Mouse (Mus musculus): ENCODE measurements around the gene Acot2. TPM values are rescaled to one million over a fixed set of nuclear protein-coding genes. Genes with fewer than 3 reads are reported as not detected.
A peak's percentile ranks its signal among the peaks of the same experiment; 100 is the strongest.

The Acot2 gene
- polyA plus RNA-seq, 1 experiment, result 4.5 TPM

GRCm38 (mm10) chr12:83951711-83952575 lies 35.7 kb upstream of the Acot2 start:
- TF ChIP-seq CTCF (IDR thresholded peaks at IDR 0.05; ENCODE audit: borderline replicate concordance, extremely low read depth, insufficient read depth, insufficient read length), result no peak
- TF ChIP-seq POLR2A (IDR thresholded peaks at IDR 0.05; ENCODE audit: borderline replicate concordance, extremely low read depth, insufficient read depth, insufficient read length, poor library complexity, severe bottlenecking), result no peak

GRCm38 (mm10) chr12:83958278-83958677 lies 29.4 kb upstream of the Acot2 start:
- TF ChIP-seq POLR2A (IDR thresholded peaks at IDR 0.05; ENCODE audit: borderline replicate concordance, extremely low read depth, insufficient read depth, insufficient read length, poor library complexity, severe bottlenecking), result no peak
- TF ChIP-seq CTCF (IDR thresholded peaks at IDR 0.05; ENCODE audit: borderline replicate concordance, extremely low read depth, insufficient read depth, insufficient read length), result no peak

More at GRCm38 (mm10) chr12:83951711-83952575, 35.7 kb upstream of the Acot2 start:
- DNase-seq (ENCODE audit: low read depth), result no peak

GRCm38 (mm10) chr12:83965235-83965634 lies 22.4 kb upstream of the Acot2 start:
- DNase-seq (ENCODE audit: low read depth), result no peak

More at GRCm38 (mm10) chr12:83958278-83958677, 29.4 kb upstream of the Acot2 start:
- no peak for DNase-seq (ENCODE audit: low read depth)

GRCm38 (mm10) chr12:83972117-83972516 lies 15.5 kb upstream of the Acot2 start:
- TF ChIP-seq POLR2A (IDR thresholded peaks at IDR 0.05; ENCODE audit: borderline replicate concordance, extremely low read depth, insufficient read depth, insufficient read length, poor library complexity, severe bottlenecking) (no peak), CTCF (IDR thresholded peaks at IDR 0.05; ENCODE audit: borderline replicate concordance, extremely low read depth, insufficient read depth, insufficient read length) (peak; percentile 59)
- DNase-seq (ENCODE audit: low read depth), result peak; percentile 64

More at GRCm38 (mm10) chr12:83965235-83965634, 22.4 kb upstream of the Acot2 start:
- no peak for TF ChIP-seq CTCF (IDR thresholded peaks at IDR 0.05; ENCODE audit: borderline replicate concordance, extremely low read depth, insufficient read depth, insufficient read length)
- TF ChIP-seq POLR2A (IDR thresholded peaks at IDR 0.05; ENCODE audit: borderline replicate concordance, extremely low read depth, insufficient read depth, insufficient read length, poor library complexity, severe bottlenecking), result no peak

DNA sequence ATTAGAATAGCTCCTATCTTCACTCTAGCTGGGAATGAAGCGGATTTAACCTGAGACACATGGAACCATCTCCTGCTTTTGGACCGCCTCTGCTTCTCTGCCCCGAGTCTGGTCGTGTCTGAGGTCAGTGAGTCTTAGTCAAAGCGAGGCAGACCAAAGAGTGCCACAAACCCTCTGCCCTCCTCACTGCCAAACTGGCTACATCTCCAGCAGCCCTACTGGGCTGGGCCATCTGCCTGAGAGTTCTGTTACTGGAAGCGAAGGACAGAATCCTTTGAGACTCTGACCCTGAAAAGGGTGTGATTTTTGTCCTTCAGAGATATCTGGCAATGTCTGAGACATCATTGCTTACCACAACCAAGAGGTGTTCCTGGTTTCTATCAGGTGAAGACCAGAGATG lies 8.8 kb upstream of the Acot2 start:
- no peak for DNase-seq (ENCODE audit: low read depth)
- TF ChIP-seq CTCF (IDR thresholded peaks at IDR 0.05; ENCODE audit: borderline replicate concordance, extremely low read depth, insufficient read depth, insufficient read length) (no peak), POLR2A (IDR thresholded peaks at IDR 0.05; ENCODE audit: borderline replicate concordance, extremely low read depth, insufficient read depth, insufficient read length, poor library complexity, severe bottlenecking) (no peak)

DNA sequence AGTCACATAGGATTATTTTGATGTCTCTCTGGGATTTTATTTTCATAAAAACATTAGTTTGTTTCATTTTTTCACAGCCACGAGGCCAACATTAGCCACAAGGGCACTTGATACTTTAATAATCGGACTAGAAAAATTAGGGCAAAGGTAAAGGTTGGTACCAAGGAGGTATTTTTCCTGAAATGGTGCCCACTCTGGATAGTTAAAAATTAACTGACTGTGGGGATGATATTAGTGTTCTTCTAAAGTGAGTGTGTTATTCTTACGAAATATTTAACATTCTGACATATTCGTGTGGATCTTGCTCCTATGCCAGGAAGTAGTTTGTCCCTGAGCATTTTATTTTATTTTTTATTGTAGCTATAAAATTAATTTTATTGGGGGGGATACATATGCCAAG lies 6.0 kb upstream of the Acot2 start:
- TF ChIP-seq CTCF (IDR thresholded peaks at IDR 0.05; ENCODE audit: borderline replicate concordance, extremely low read depth, insufficient read depth, insufficient read length) (no peak), POLR2A (IDR thresholded peaks at IDR 0.05; ENCODE audit: borderline replicate concordance, extremely low read depth, insufficient read depth, insufficient read length, poor library complexity, severe bottlenecking) (no peak)

DNA sequence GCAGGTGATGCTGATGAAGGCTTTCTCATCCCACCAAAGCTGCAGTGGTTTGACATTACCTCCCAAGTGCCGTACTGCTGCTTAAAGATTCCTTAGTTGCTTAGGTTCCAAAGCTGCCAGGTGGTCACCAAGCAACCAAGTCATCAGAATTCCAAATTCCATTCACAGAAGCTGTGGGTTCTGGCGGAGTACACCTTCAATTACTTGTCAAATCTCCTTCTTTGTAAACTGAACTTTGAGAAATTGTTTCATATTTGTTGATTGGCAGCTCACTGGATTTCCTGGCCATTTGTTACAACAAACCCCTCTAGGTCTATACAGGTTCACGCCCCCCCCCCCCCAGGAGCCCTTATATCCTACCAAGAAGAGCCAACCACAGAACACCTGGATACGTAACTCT lies 2.9 kb upstream of the Acot2 start, which contains the start of gene Heatr4:
Gene Heatr4, minus strand, starts transcription at position 101 of the 400 bp plus-strand sequence.
- no peak for DNase-seq (ENCODE audit: low read depth)
- TF ChIP-seq CTCF (IDR thresholded peaks at IDR 0.05; ENCODE audit: borderline replicate concordance, extremely low read depth, insufficient read depth, insufficient read length) (no peak), POLR2A (IDR thresholded peaks at IDR 0.05; ENCODE audit: borderline replicate concordance, extremely low read depth, insufficient read depth, insufficient read length, poor library complexity, severe bottlenecking) (no peak)

More for the DNA sequence above, 6.0 kb upstream of the Acot2 start:
- DNase-seq (ENCODE audit: low read depth), result no peak

DNA sequence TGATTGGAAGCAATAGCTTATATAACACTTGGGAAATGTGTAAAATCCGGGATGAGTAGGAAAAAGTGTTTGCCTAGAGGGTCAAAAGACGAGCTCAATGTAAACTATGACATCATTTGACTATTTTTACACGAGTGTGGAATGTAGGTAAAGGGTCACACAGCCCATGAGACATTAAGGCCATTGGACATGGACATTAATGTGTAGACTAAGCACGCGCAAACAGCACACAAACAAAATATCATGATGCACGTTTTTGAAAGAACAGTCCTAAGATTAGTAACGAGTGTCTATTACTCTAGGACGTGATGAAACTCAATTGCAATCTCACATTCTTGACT lies 449 bp upstream of the Acot2 start:
- DNase-seq (ENCODE audit: low read depth), result no peak

DNA sequence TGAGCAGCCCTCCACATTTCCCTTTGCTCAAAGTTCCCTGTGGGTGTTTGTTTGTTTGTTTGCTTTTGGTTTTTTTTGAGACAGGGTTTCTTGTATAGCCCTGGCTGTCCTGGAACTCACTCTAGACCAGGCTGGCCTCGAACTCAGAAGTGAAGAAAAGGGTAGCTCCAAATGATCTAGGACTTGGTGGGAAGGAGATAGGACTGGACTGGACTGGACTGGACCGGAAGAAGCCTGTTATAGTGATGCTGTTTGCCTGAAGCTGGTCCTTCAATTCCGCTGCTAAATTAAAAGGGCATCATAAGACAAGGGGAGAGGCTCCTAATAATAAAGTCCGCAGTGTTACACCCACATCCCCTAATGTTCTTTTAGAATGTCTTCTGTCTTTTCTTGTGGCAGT lies 822 bp downstream of the Acot2 start:
- no peak for TF ChIP-seq CTCF (IDR thresholded peaks at IDR 0.05; ENCODE audit: borderline replicate concordance, extremely low read depth, insufficient read depth, insufficient read length)
- no peak for TF ChIP-seq POLR2A (IDR thresholded peaks at IDR 0.05; ENCODE audit: borderline replicate concordance, extremely low read depth, insufficient read depth, insufficient read length, poor library complexity, severe bottlenecking)
- DNase-seq (ENCODE audit: low read depth), result peak; percentile 29

More for the DNA sequence above, 449 bp upstream of the Acot2 start:
- TF ChIP-seq CTCF (IDR thresholded peaks at IDR 0.05; ENCODE audit: borderline replicate concordance, extremely low read depth, insufficient read depth, insufficient read length) (no peak), POLR2A (IDR thresholded peaks at IDR 0.05; ENCODE audit: borderline replicate concordance, extremely low read depth, insufficient read depth, insufficient read length, poor library complexity, severe bottlenecking) (no peak)

- no peak for DNase-seq (ENCODE audit: low read depth)
- TF ChIP-seq CTCF (IDR thresholded peaks at IDR 0.05; ENCODE audit: borderline replicate concordance, extremely low read depth, insufficient read depth, insufficient read length) (no peak), POLR2A (IDR thresholded peaks at IDR 0.05; ENCODE audit: borderline replicate concordance, extremely low read depth, insufficient read depth, insufficient read length, poor library complexity, severe bottlenecking) (no peak)
These were observed 1.7 kb downstream of the Acot2 start for GRCm38 (mm10) chr12:83989378-83989777.

GRCm38 (mm10) chr12:83997221-83997620 lies 9.6 kb downstream of the Acot2 start:
- DNase-seq (ENCODE audit: low read depth), result no peak
- TF ChIP-seq CTCF (IDR thresholded peaks at IDR 0.05; ENCODE audit: borderline replicate concordance, extremely low read depth, insufficient read depth, insufficient read length) (no peak), POLR2A (IDR thresholded peaks at IDR 0.05; ENCODE audit: borderline replicate concordance, extremely low read depth, insufficient read depth, insufficient read length, poor library complexity, severe bottlenecking) (no peak)

Data from brain, embryonic 14.5 days (tissue).